Mouse (Mus musculus): ENCODE results near the gene Fam53b.

- TF ChIP-seq FLI1 (IDR thresholded peaks at IDR 0.05; ENCODE audit: low read length) (no peak), GATA1 (IDR thresholded peaks at IDR 0.05; ENCODE audit: borderline replicate concordance, low read length) (no peak)
Measured at GRCm38 (mm10) chr7:132853946-132854345, 40.3 kb upstream of the Fam53b start.

All from megakaryocyte, embryonic 14.5 days (primary cell).